In the genomic region with DNA sequence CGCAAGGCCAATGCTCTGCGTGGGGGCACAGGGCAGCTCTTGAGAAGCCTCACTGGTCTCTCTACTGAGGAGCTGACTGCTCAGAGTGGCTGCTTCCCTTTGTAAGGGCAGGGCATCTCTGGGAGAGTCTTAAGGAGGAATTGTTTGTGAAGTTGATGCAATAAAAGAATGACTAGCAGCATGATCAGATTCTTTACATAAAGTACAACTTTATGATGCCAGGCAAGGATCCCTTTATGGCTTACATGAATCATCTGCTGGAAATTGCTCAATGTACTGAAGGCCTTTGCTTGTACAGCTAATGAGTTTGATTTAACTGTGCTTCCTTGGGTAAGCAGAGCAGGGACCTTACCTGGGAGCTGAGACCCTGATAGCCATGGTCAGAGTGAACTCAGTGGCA, we compare ENCODE assay signal across 13 mouse cellular contexts.
"Had no signal": no experiment of that assay in that cellular context is flagged by ENCODE, and none has a peak within 500 bp of the region (broad histone marks: within the 10 kb centered on the region; RNA-seq: fewer than 3 reads in every experiment).

No protein-coding gene starts in this region.

- H3K27ac ChIP-seq: limb, embryonic 12.5 days; liver, embryonic 14.5 days; macrophage; midbrain, embryonic 13.5 days; neural tube, embryonic 15.5 days; stomach, embryonic 15.5 days had no signal

- H3K4me1 ChIP-seq: limb, embryonic 12.5 days; midbrain, embryonic 13.5 days; neural tube, embryonic 15.5 days; stomach, embryonic 15.5 days had no signal

- H3K4me2 ChIP-seq: limb, embryonic 12.5 days; midbrain, embryonic 13.5 days; neural tube, embryonic 15.5 days; stomach, embryonic 15.5 days had no signal

- H3K27me3 ChIP-seq: limb, embryonic 12.5 days; midbrain, embryonic 13.5 days; neural tube, embryonic 15.5 days; stomach, embryonic 15.5 days had no signal

- H3K4me3 ChIP-seq: limb, embryonic 12.5 days; midbrain, embryonic 13.5 days; neural tube, embryonic 15.5 days; stomach, embryonic 15.5 days had no signal

- ATAC-seq: midbrain, embryonic 13.5 days had no signal

- H3K36me3 ChIP-seq: limb, embryonic 12.5 days; midbrain, embryonic 13.5 days; neural tube, embryonic 15.5 days; stomach, embryonic 15.5 days had no signal

- H3K9me3 ChIP-seq: limb, embryonic 12.5 days; midbrain, embryonic 13.5 days; neural tube, embryonic 15.5 days; stomach, embryonic 15.5 days had no signal

- DNase-seq: kidney, postnatal 25 days; layer of hippocampus, adult 9-11 months; liver; lung, adult 2 months; lung, postnatal 10 days; right cerebral cortex, adult 18-20 months; thymus, postnatal 4 days had no signal

- H3K9ac ChIP-seq: limb, embryonic 12.5 days; liver, embryonic 14.5 days; midbrain, embryonic 13.5 days; neural tube, embryonic 15.5 days; stomach, embryonic 15.5 days had no signal
